ENCODE assay signal across 16 mouse cellular contexts in genomic region chr7:118707216-118707615, GRCm38 (mm10).
"Had no signal": no experiment of that assay in that cellular context is flagged by ENCODE, and none has a peak within 500 bp of the region (broad histone marks: within the 10 kb centered on the region; RNA-seq: fewer than 3 reads in every experiment).

No protein-coding gene starts in this region.

- H3K36me3 ChIP-seq: limb, embryonic 10.5 days; limb, embryonic 13.5 days; midbrain, embryonic 12.5 days; midbrain, embryonic 15.5 days; neural tube, embryonic 12.5 days; neural tube, embryonic 15.5 days had no signal

- H3K9ac ChIP-seq: limb, embryonic 13.5 days; liver, embryonic 12.5 days; liver, embryonic 15.5 days; lung, embryonic 14.5 days; midbrain, embryonic 12.5 days; midbrain, embryonic 15.5 days; neural tube, embryonic 12.5 days; neural tube, embryonic 15.5 days had no signal

- H3K9me3 ChIP-seq: limb, embryonic 10.5 days; limb, embryonic 13.5 days; liver, embryonic 12.5 days; liver, embryonic 15.5 days; midbrain, embryonic 12.5 days; midbrain, embryonic 15.5 days; neural tube, embryonic 12.5 days; neural tube, embryonic 15.5 days had no signal

- H3K4me3 ChIP-seq: limb, embryonic 10.5 days; limb, embryonic 13.5 days; liver, embryonic 12.5 days; liver, embryonic 15.5 days; midbrain, embryonic 12.5 days; midbrain, embryonic 15.5 days; neural tube, embryonic 12.5 days; neural tube, embryonic 15.5 days had no signal

- H3K27ac ChIP-seq: limb, embryonic 10.5 days; limb, embryonic 13.5 days; liver, embryonic 12.5 days; liver, embryonic 15.5 days; macrophage; midbrain, embryonic 12.5 days; midbrain, embryonic 15.5 days; neural tube, embryonic 12.5 days; neural tube, embryonic 15.5 days had no signal

- H3K4me2 ChIP-seq: limb, embryonic 13.5 days; liver, embryonic 12.5 days; liver, embryonic 15.5 days; lung, embryonic 14.5 days; midbrain, embryonic 12.5 days; midbrain, embryonic 15.5 days; neural tube, embryonic 12.5 days; neural tube, embryonic 15.5 days had no signal

- DNase-seq: liver; retina, postnatal 1 day; right cerebral cortex, postnatal 25 days; thymus, adult 2 months; thymus, postnatal 14 days; thymus, postnatal 4 days had no signal

- H3K27me3 ChIP-seq: limb, embryonic 13.5 days; liver, embryonic 15.5 days; midbrain, embryonic 12.5 days; midbrain, embryonic 15.5 days; neural tube, embryonic 12.5 days; neural tube, embryonic 15.5 days had no signal

- ATAC-seq: liver, embryonic 12.5 days; midbrain, embryonic 15.5 days had no signal
